Mouse (Mus musculus) E14TG2a.4 (cell line): ENCODE measurements around the gene Fcgr1.
"Not testable (repeated sequence)": the region's sequence is repeated elsewhere in the genome, so short reads cannot be mapped to it uniquely, and the experiment has no call there.

Source experiments
- CTCF ChIP-seq: conservative IDR thresholded peaks from 2 replicates; pipeline ENCODE4 v1.5.1; 2014; ENCODE audit warnings: low read length
- NANOG ChIP-seq: IDR thresholded peaks from 2 replicates; pipeline ENCODE4 v1.6.1; 2014; ENCODE audit warnings: borderline replicate concordance, low read length, mixed read lengths
- POU5F1 ChIP-seq: IDR thresholded peaks from 2 replicates; pipeline ENCODE4 v1.6.1; 2014; ENCODE audit warnings: low read length, borderline replicate concordance

DNA sequence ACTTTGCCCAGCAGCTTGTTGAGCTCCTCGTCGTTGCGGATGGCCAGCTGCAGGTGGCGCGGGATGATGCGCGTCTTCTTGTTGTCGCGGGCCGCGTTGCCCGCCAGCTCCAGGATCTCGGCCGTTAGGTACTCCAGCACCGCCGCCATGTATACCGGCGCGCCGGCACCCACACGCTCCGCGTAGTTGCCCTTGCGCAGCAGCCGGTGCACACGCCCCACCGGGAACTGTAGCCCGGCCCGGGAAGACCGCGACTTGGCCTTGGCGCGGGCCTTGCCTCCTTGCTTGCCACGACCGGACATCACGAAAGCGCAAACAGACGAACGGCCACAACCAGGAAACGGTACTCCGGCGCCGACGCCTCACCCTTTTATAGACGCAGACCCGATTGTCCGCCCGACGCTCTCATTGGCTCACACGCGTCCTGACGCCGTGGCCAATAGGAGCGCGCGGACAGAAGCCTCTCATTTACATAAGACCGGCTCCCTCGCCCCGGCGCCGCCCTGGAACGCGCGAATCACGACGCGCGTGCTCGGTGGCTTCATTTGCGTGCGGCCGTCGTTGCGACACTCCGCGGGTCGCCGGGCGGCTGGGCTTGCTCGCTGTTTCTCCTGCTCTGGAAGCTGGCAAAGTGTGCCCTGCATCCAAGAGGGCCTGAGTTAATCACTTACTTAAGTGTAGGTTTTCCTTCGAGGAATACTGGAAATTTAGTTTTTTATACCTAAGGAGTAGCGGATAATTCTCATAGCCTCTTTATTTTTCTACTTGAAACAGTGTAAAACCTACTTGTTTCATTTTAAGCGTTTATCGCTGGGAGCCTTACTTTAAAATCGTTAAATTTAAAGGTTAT lies 53.6 kb downstream of the Fcgr1 start, which contains the start of gene Hist2h2aa2:
- not testable (repeated sequence) for TF ChIP-seq CTCF, NANOG, POU5F1
